Mouse (Mus musculus): ENCODE results near the gene Ppp2r5b.

- TF ChIP-seq CTCF (conservative IDR thresholded peaks at IDR 0.05; ENCODE audit: low read length) (no peak), POU5F1 (IDR thresholded peaks at IDR 0.05; ENCODE audit: borderline replicate concordance, low read length) (no peak), NANOG (IDR thresholded peaks at IDR 0.05; ENCODE audit: borderline replicate concordance, low read length) (no peak)
Measured at GRCm38 (mm10) chr19:6243226-6243625, 7.6 kb upstream of the Ppp2r5b start.

Data from E14TG2a.4 (cell line).